Mouse (Mus musculus): ENCODE measurements around the gene Frmd5. TPM values are rescaled to one million over a fixed set of nuclear protein-coding genes. Genes with fewer than 3 reads are reported as not detected.

Frmd5 gene
- total RNA-seq, 2 experiments from 2014 or later = 161 to 204 TPM

Other genes starting within 250 kb of the Frmd5 start
- 10 to 100 TPM; 28.7 to 30.0 TPM for gene Casc4, start 59.9 kb upstream of the Frmd5 start, total RNA-seq (2021)
- 10 to 100 TPM; 35.4 to 37.7 TPM for gene Ctdspl2, start 148.9 kb upstream of the Frmd5 start, total RNA-seq (2021)
- under 1 TPM; 0.18 to 0.29 TPM for gene Mageb3, start 149.0 kb upstream of the Frmd5 start, total RNA-seq (2021)
- 10 to 100 TPM; 21.1 to 21.9 TPM for gene Eif3j1, start 221.5 kb upstream of the Frmd5 start, total RNA-seq (2021)

All from heart, postnatal 4 days (tissue).